Mouse (Mus musculus) MEL (cell line): Measurements from ENCODE around the gene Plxdc1.
A peak's percentile ranks its signal among the peaks of the same experiment; 100 is the strongest.

ENCODE experiments used
- CTCF ChIP-seq, 3 experiments: IDR thresholded peaks in 2 of 3; conservative IDR thresholded peaks in 1 of 3; 2 replicates each; pipeline ENCODE4 v1.5.1; 2011 to 2012; ENCODE audit warnings: low read length in 3 of 3, low read depth in 2 of 3, mild to moderate bottlenecking in 2 of 3, improper control_type of control experiment in 1 of 3, inconsistent platforms in 1 of 3, mixed read lengths in 1 of 3, moderate library complexity in 1 of 3; ENCODE audit not compliant: control insufficient read depth in 1 of 3, insufficient read depth in 1 of 3, poor library complexity in 1 of 3, severe bottlenecking in 1 of 3
- RAD21 ChIP-seq: IDR thresholded peaks from 2 replicates; pipeline ENCODE4 v1.6.1; 2011; ENCODE audit warnings: mild to moderate bottlenecking, low read depth, low read length, improper control_type of control experiment
- TCF12 ChIP-seq: IDR thresholded peaks from 2 replicates; pipeline ENCODE4 v1.6.1; 2014; ENCODE audit warnings: low read depth, mild to moderate bottlenecking, inconsistent platforms, low read length, improper control_type of control experiment, moderate library complexity
- USF2 ChIP-seq, 2 experiments: IDR thresholded peaks; 2 replicates each; pipeline ENCODE4 v1.6.1; 2011 to 2012; ENCODE audit warnings: improper control_type of control experiment in 2 of 2, low read length in 2 of 2, borderline replicate concordance in 1 of 2, inconsistent platforms in 1 of 2, low read depth in 1 of 2, mild to moderate bottlenecking in 1 of 2; ENCODE audit not compliant: insufficient read depth in 1 of 2

DNA sequence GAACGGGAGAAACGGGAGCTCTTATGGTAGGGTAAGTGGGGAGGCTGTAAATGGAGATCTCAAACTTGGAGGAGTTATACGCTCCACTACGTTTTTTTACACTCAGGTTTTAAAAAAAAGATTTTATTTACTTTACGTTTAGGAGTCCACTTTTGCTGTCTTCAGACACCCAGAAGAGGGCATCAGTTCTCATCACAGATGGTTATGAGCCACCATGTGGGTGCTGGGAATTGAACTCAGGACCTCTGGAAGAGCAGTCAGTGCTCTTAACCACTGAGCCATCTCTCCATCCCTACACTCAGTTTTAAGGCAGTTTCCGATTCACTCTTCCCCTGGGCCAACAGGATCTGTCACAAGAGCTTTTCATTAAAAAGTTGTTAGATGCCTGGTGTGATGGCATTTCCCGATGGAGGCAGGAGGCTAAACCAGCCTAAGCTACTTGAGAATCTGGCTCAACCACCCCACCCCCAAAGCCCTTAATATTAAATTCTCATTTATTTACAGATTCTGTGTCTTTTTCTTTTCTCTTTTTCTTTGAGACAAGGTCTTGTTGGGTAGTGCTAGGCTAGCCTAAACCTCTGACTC lies 101.6 kb downstream of the Plxdc1 start:
- peak in 1 of 3 experiments; percentile 9; a peak in 1 of 6 replicates for TF ChIP-seq CTCF (IDR thresholded peaks at IDR 0.05 in 2 of 3, conservative IDR thresholded peaks at IDR 0.05 in 1 of 3; ENCODE audit: control insufficient read depth in 1 of 3, insufficient read depth in 1 of 3, low read depth in 2 of 3, low read length in 3 of 3, poor library complexity in 1 of 3, severe bottlenecking in 1 of 3)
- TF ChIP-seq RAD21 = no peak
- peak; percentile 60; the same call in 1 of the 2 replicates for TF ChIP-seq TCF12
- no peak for TF ChIP-seq USF2 (IDR thresholded peaks at IDR 0.05; ENCODE audit: borderline replicate concordance in 1 of 2, insufficient read depth in 1 of 2, low read depth in 1 of 2, low read length in 2 of 2)
